Mouse (Mus musculus) erythroblast, embryonic 14.5 days (primary cell): ENCODE data around the gene Ntn3. TPM values are rescaled to one million over a fixed set of nuclear protein-coding genes. Genes with fewer than 3 reads are reported as not detected.
A peak's percentile ranks its signal among the peaks of the same experiment; 100 is the strongest.

Experiments
- H3K27me3 ChIP-seq: 2 replicates; pipeline ENCODE4 v1.6.1; 2012; ENCODE audit warnings: inconsistent platforms; ENCODE audit not compliant: control insufficient read depth
- H3K36me3 ChIP-seq: 2 replicates; pipeline ENCODE4 v1.6.1; 2012; ENCODE audit warnings: mild to moderate bottlenecking, inconsistent platforms; ENCODE audit not compliant: control insufficient read depth
- H3K4me1 ChIP-seq: 2 replicates; pipeline ENCODE4 v1.6.1; 2012; ENCODE audit warnings: inconsistent platforms; ENCODE audit not compliant: control insufficient read depth
- H3K4me3 ChIP-seq: replicated peaks from 2 replicates; pipeline ENCODE3; 2012; ENCODE audit warnings: moderate library complexity, mild to moderate bottlenecking, inconsistent platforms
- H3K9me3 ChIP-seq: 2 replicates; pipeline ENCODE4 v1.6.1; 2012; ENCODE audit warnings: low read length, inconsistent platforms, mixed read lengths; ENCODE audit not compliant: control insufficient read depth
- GATA1 ChIP-seq: IDR thresholded peaks from 2 replicates; pipeline ENCODE4 v1.6.1; 2012; ENCODE audit warnings: low read length, inconsistent platforms, mixed read lengths
- TAL1 ChIP-seq: IDR thresholded peaks from 3 replicates; pipeline ENCODE4 v1.6.1; 2012; ENCODE audit warnings: low read length, inconsistent platforms, mixed read lengths
- polyA plus RNA-seq: library from polyadenylated mRNA; stranded (reverse); fragments of >175 nt; gene quantifications from 2 replicates; pipeline ENCODE4 v1.2.3, GENCODE M21; 2012

The Ntn3 gene
- polyA plus RNA-seq, 1 experiment = 0.47 TPM

- H3K9me3 ChIP-seq = peaks cover 10% of the 10 kb centered on the region
- peaks cover 3% of the 10 kb centered on the region; the same call in 1 of the 2 replicates for H3K27me3 ChIP-seq
- TF ChIP-seq TAL1 = no peak
- TF ChIP-seq GATA1 = no peak
- no peak overlapping the region for H3K4me3 ChIP-seq
- peaks cover 99% of the 10 kb centered on the region for H3K36me3 ChIP-seq
- H3K4me1 ChIP-seq = peaks cover 10% of the 10 kb centered on the region
Observed at GRCm38 (mm10) chr17:24236479-24236878, 27.1 kb upstream of the Ntn3 start.

GRCm38 (mm10) chr17:24227941-24228340 is 18.6 kb upstream of the Ntn3 start:
- TF ChIP-seq GATA1 (no peak), TAL1 (no peak)
- Histone ChIP-seq H3K4me3 (peak overlapping the region; percentile 14), H3K36me3 (peaks cover 97% of the 10 kb centered on the region), H3K9me3 (peaks cover 6% of the 10 kb centered on the region; the same call in 1 of the 2 replicates), H3K27me3 (no peaks in the 10 kb centered on the region; the same call in 1 of the 2 replicates), H3K4me1 (peaks cover 71% of the 10 kb centered on the region)

GRCm38 (mm10) chr17:24226721-24227120 is 17.4 kb upstream of the Ntn3 start:
- H3K27me3 ChIP-seq = no peaks in the 10 kb centered on the region; the same call in 1 of the 2 replicates
- peaks cover 78% of the 10 kb centered on the region for H3K4me1 ChIP-seq
- peak overlapping the region; percentile 47 for H3K4me3 ChIP-seq
- H3K9me3 ChIP-seq = peaks cover 6% of the 10 kb centered on the region; the same call in 1 of the 2 replicates
- TF ChIP-seq TAL1 (no peak), GATA1 (no peak)
- H3K36me3 ChIP-seq = peaks cover 97% of the 10 kb centered on the region

GRCm38 (mm10) chr17:24225851-24226250 is 16.5 kb upstream of the Ntn3 start:
- H3K4me1 ChIP-seq = peaks cover 82% of the 10 kb centered on the region
- peaks cover 6% of the 10 kb centered on the region; the same call in 1 of the 2 replicates for H3K9me3 ChIP-seq
- no peaks in the 10 kb centered on the region; the same call in 1 of the 2 replicates for H3K27me3 ChIP-seq
- TF ChIP-seq TAL1 (peak; percentile 85), GATA1 (peak; percentile 82)
- H3K36me3 ChIP-seq = peaks cover 97% of the 10 kb centered on the region
- peak overlapping the region; percentile 47 for H3K4me3 ChIP-seq

GRCm38 (mm10) chr17:24224741-24225140 is 15.4 kb upstream of the Ntn3 start:
- peaks cover 87% of the 10 kb centered on the region for H3K4me1 ChIP-seq
- TF ChIP-seq TAL1 = no peak
- no peak for TF ChIP-seq GATA1
- peaks cover 6% of the 10 kb centered on the region; the same call in 1 of the 2 replicates for H3K9me3 ChIP-seq
- H3K36me3 ChIP-seq = peaks cover 90% of the 10 kb centered on the region
- H3K4me3 ChIP-seq = peak overlapping the region; percentile 47
- no peaks in the 10 kb centered on the region; the same call in 1 of the 2 replicates for H3K27me3 ChIP-seq

GRCm38 (mm10) chr17:24223513-24223912 is 14.2 kb upstream of the Ntn3 start:
- H3K27me3 ChIP-seq = no peaks in the 10 kb centered on the region; the same call in 1 of the 2 replicates
- H3K9me3 ChIP-seq = peaks cover 6% of the 10 kb centered on the region; the same call in 1 of the 2 replicates
- H3K4me3 ChIP-seq = no peak overlapping the region
- TF ChIP-seq GATA1 (no peak), TAL1 (no peak)
- H3K4me1 ChIP-seq = peaks cover 94% of the 10 kb centered on the region
- H3K36me3 ChIP-seq = peaks cover 90% of the 10 kb centered on the region

GRCm38 (mm10) chr17:24222653-24223052 is 13.3 kb upstream of the Ntn3 start:
- Histone ChIP-seq H3K9me3 (peaks cover 6% of the 10 kb centered on the region; the same call in 1 of the 2 replicates), H3K27me3 (no peaks in the 10 kb centered on the region; the same call in 1 of the 2 replicates), H3K36me3 (peaks cover 90% of the 10 kb centered on the region), H3K4me3 (no peak overlapping the region), H3K4me1 (peaks cover 94% of the 10 kb centered on the region)
- TF ChIP-seq GATA1 (no peak), TAL1 (no peak)

- Histone ChIP-seq H3K27me3 (no peaks in the 10 kb centered on the region; the same call in 1 of the 2 replicates), H3K9me3 (peaks cover 6% of the 10 kb centered on the region; the same call in 1 of the 2 replicates), H3K4me1 (peaks cover 92% of the 10 kb centered on the region), H3K36me3 (peaks cover 91% of the 10 kb centered on the region), H3K4me3 (peak within 1 kb of the TSS; percentile 74)
- TF ChIP-seq TAL1 (no peak), GATA1 (peak; percentile 94)
Observed at GRCm38 (mm10) chr17:24220435-24221411, 11.4 kb upstream of the Ntn3 start, which contains the start of gene Tedc2. Gene Tedc2 (minus strand): TSS chr17:24220851.

GRCm38 (mm10) chr17:24216836-24217235 is 7.5 kb upstream of the Ntn3 start:
- H3K4me1 ChIP-seq = peaks cover 74% of the 10 kb centered on the region
- no peak for TF ChIP-seq GATA1
- TF ChIP-seq TAL1 = no peak
- H3K27me3 ChIP-seq = peaks cover 8% of the 10 kb centered on the region
- H3K9me3 ChIP-seq = no peaks in the 10 kb centered on the region
- H3K4me3 ChIP-seq = no peak overlapping the region
- H3K36me3 ChIP-seq = peaks cover 68% of the 10 kb centered on the region
